Mouse (Mus musculus): ENCODE data around the gene Lingo3.

DNA sequence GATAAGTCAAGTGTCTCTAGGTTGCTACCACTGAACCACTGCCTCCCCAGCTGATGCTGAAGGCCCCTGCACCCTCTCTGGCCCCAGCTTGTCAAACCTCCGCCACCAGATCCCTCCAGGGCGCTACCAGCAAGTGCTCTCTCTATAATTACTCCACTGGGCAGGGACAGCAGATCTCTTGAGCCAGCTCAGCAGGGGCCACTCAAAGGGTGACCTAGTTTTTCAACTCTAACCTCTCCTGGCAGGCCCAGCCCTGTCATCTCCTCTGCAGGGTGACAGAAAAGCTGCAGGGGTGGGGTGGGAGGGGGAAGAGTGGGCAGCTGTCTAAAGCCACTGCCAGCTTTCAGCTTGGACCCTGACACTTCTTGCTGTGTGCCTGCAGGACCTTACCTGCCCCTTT, 6.0 kb downstream of the Lingo3 start:
- TF ChIP-seq CTCF (IDR thresholded peaks at IDR 0.05; ENCODE audit: low read depth, low read length) (no peak), POLR2A (IDR thresholded peaks at IDR 0.05; ENCODE audit: borderline replicate concordance, low read depth, low read length) (no peak)
